Mouse (Mus musculus): Measurements from ENCODE around the gene Nebl. TPM values are rescaled to one million over a fixed set of nuclear protein-coding genes. Genes with fewer than 3 reads are reported as not detected.

The Nebl gene
- polyA plus RNA-seq, 1 experiment, result 0.01 TPM

DNA sequence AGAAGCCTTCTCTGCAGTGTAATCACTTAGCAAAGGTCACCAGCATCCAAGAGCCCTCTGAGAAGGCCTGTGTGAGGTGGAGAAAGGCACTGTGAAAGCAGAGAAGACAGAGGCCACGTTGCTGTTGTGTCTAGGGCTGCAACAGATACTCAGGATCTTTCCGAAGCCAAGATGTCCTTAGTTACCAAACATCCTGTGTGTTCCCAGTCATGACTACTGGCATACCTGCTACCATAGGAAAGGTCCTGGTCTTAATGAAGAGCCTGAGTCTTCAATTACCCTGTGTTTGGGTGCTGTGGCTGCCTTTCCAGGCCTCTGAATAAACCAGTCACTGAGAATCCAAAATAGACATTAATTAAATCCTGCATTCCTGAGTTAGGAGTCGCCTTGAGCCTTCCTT lies 81.5 kb downstream of the Nebl start:
- Histone ChIP-seq H3K27me3 (ENCODE audit: control insufficient read depth) (no peaks in the 10 kb centered on the region), H3K4me3 (replicated peaks) (no peak overlapping the region), H3K36me3 (ENCODE audit: control insufficient read depth) (no peaks in the 10 kb centered on the region), H3K4me1 (ENCODE audit: control insufficient read depth) (no peaks in the 10 kb centered on the region), H3K9me3 (ENCODE audit: control insufficient read depth, low read length) (peaks cover 2% of the 10 kb centered on the region; the same call in 1 of the 2 replicates)
- TF ChIP-seq GATA1 (IDR thresholded peaks at IDR 0.05; ENCODE audit: low read length) (no peak), TAL1 (IDR thresholded peaks at IDR 0.05; ENCODE audit: low read length) (no peak)

DNA sequence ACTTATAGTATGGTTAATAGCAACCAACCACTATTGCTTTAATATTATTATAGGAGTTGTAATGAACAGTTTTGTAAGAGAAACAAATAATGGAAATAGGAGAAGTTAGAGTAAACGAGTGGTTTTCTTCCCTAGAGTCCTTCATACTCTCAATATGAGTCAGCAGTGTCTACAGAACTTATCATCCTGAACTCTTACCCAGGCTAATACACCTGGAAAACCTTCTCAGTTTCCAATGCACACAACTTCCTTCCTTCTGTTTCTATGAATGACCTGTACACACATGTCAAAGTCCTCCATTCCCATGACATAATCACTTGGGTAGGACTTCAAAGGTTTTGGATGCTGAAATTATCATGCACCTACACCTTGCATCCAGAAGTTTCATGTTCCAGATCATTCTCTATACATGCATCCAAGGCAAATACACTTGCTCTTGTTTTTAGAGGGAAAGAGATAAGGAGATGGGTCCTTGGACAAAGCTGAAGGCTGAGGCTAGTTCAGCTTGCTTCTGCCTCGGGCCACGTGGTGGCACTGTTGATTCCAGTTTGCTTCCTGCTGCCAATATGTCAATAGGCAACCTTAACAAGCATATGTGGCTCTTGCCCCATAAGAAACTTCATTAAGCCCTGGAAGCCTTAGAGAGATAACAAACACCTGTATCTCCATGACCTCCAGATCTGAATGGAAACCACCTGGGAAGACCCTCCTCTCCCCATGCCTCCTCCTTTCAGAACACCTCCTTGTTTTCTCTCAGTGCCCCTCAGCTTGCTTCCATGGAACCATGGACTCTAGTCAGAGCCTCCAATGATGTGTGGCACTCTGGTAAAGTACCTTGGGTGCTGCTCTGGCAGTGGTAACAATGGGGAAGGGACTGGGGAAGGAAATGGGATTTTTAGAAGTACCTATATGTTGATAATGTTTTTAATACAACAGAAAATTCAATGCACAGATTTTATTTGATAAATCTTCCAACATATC lies 86.7 kb downstream of the Nebl start:
- no peaks in the 10 kb centered on the region for H3K27me3 ChIP-seq (ENCODE audit: control insufficient read depth)
- TF ChIP-seq TAL1 (IDR thresholded peaks at IDR 0.05; ENCODE audit: low read length) (no peak), GATA1 (IDR thresholded peaks at IDR 0.05; ENCODE audit: low read length) (no peak)
- no peak overlapping the region for H3K4me3 ChIP-seq (replicated peaks)
- H3K4me1 ChIP-seq (ENCODE audit: control insufficient read depth), result no peaks in the 10 kb centered on the region
- no peaks in the 10 kb centered on the region for H3K9me3 ChIP-seq (ENCODE audit: control insufficient read depth, low read length)
- no peaks in the 10 kb centered on the region for H3K36me3 ChIP-seq (ENCODE audit: control insufficient read depth)

DNA sequence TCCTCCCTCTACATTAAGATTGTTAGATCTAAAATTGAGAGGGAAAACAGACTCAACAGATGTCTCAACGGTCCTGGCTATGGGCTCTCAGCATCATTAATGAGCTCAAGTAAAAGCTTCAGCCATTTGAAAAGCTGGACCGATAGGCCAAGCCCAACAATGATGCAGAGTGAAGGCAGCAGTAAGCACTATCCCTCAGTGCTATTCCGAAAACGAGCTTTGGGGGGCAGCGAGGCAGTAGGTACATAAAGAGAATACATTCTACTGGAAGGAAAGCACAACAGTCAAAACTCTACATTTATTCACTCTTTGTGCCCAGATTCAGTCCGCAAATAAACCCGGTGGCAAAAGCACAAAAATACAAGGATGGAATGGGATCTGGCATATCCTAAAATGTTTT lies 87.4 kb downstream of the Nebl start:
- Histone ChIP-seq H3K4me3 (replicated peaks) (no peak overlapping the region), H3K36me3 (ENCODE audit: control insufficient read depth) (no peaks in the 10 kb centered on the region), H3K4me1 (ENCODE audit: control insufficient read depth) (no peaks in the 10 kb centered on the region), H3K9me3 (ENCODE audit: control insufficient read depth, low read length) (no peaks in the 10 kb centered on the region), H3K27me3 (ENCODE audit: control insufficient read depth) (no peaks in the 10 kb centered on the region)
- TF ChIP-seq GATA1 (IDR thresholded peaks at IDR 0.05; ENCODE audit: low read length) (no peak), TAL1 (IDR thresholded peaks at IDR 0.05; ENCODE audit: low read length) (no peak)

DNA sequence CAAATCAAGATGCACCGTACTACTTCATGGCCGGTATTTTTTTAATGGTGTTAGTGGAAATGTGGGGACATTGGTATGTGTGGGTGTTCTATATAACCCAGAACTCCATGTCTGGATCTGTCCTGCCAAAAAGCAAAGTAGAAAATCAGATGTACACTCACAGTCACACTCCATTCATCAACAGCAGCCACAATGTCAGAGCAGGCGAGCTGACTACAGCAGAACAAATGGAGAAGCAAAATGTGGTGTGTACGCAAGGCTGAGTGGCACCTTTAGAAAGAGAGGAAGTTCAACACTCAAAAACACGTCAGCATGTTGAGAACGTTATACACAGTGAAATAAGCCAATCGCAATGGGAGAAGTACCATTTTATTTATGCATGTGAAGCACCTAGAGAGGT lies 88.5 kb downstream of the Nebl start:
- no peaks in the 10 kb centered on the region for H3K27me3 ChIP-seq (ENCODE audit: control insufficient read depth)
- H3K36me3 ChIP-seq (ENCODE audit: control insufficient read depth), result no peaks in the 10 kb centered on the region
- no peaks in the 10 kb centered on the region for H3K9me3 ChIP-seq (ENCODE audit: control insufficient read depth, low read length)
- H3K4me1 ChIP-seq (ENCODE audit: control insufficient read depth), result no peaks in the 10 kb centered on the region
- TF ChIP-seq GATA1 (IDR thresholded peaks at IDR 0.05; ENCODE audit: low read length) (no peak), TAL1 (IDR thresholded peaks at IDR 0.05; ENCODE audit: low read length) (no peak)
- H3K4me3 ChIP-seq (replicated peaks), result no peak overlapping the region

DNA sequence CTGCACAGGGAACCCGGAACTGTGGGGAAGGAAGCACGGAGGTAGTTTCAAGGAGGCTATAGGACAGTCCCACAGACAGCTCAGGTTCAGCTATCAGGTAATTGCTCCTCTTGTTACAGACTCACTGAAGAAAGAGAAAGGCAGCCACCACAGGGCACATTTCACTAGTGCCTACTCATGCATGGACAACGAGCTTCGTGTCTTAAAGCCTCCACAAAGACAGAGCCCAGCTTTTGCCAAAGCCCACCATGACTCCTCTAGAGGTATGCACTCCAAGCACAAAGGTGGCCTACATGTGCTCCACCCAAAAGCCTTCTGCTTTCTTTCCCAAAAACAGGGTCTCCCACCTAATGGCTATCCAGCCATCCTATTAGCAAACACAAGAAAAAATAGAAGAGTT lies 90.4 kb downstream of the Nebl start:
- TF ChIP-seq GATA1 (IDR thresholded peaks at IDR 0.05; ENCODE audit: low read length), result no peak
- TF ChIP-seq TAL1 (IDR thresholded peaks at IDR 0.05; ENCODE audit: low read length), result no peak
- Histone ChIP-seq H3K27me3 (ENCODE audit: control insufficient read depth) (no peaks in the 10 kb centered on the region), H3K36me3 (ENCODE audit: control insufficient read depth) (no peaks in the 10 kb centered on the region)

DNA sequence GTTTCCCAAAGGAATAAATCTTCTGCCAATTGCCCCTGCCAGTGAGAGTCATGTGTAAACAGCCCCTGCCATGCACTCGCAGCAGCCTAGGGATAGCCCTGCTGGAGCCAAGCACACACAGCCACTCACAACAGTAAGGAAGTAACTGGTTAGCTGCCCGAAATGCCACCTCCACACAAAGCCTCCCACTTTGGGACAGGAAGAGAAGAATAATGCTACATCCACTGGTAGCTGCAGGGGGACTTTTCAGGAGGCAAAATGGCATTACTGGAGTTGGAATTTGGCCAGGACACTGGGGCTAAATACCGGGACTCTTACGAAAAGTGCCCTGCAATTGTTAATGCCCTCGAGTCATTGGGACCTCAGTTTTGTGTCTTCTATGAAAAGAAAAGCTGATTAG lies 92.6 kb downstream of the Nebl start:
- Histone ChIP-seq H3K27me3 (ENCODE audit: control insufficient read depth) (no peaks in the 10 kb centered on the region), H3K36me3 (ENCODE audit: control insufficient read depth) (no peaks in the 10 kb centered on the region), H3K9me3 (ENCODE audit: control insufficient read depth, low read length) (no peaks in the 10 kb centered on the region), H3K4me1 (ENCODE audit: control insufficient read depth) (no peaks in the 10 kb centered on the region), H3K4me3 (replicated peaks) (no peak overlapping the region)
- TF ChIP-seq GATA1 (IDR thresholded peaks at IDR 0.05; ENCODE audit: low read length), result no peak
- TF ChIP-seq TAL1 (IDR thresholded peaks at IDR 0.05; ENCODE audit: low read length), result no peak

More for the DNA sequence above, 90.4 kb downstream of the Nebl start:
- Histone ChIP-seq H3K4me1 (ENCODE audit: control insufficient read depth) (no peaks in the 10 kb centered on the region), H3K4me3 (replicated peaks) (no peak overlapping the region), H3K9me3 (ENCODE audit: control insufficient read depth, low read length) (no peaks in the 10 kb centered on the region)

DNA sequence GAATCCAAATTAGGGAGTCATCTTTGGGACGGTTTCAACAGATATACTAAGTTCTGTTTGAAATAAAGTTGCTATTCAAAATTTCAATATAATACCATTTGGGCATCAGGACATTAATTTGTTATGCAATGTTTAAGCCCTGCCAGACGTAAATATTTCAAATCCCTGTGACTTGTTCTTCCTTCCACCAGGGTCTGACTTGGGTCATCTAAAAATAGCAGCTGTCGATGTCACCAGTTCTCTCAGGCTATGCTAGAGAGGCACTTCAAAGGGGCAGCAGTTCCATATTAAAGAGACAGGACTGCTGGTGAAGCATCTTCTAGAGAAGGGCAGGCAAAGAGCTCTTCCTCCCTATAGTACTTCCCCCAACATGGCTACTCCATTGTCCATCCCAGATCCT lies 107.3 kb downstream of the Nebl start:
- no peak overlapping the region for H3K4me3 ChIP-seq (replicated peaks)
- no peaks in the 10 kb centered on the region for H3K4me1 ChIP-seq (ENCODE audit: control insufficient read depth)
- no peaks in the 10 kb centered on the region for H3K27me3 ChIP-seq (ENCODE audit: control insufficient read depth)
- no peaks in the 10 kb centered on the region for H3K36me3 ChIP-seq (ENCODE audit: control insufficient read depth)
- no peaks in the 10 kb centered on the region for H3K9me3 ChIP-seq (ENCODE audit: control insufficient read depth, low read length)
- TF ChIP-seq GATA1 (IDR thresholded peaks at IDR 0.05; ENCODE audit: low read length), result no peak
- no peak for TF ChIP-seq TAL1 (IDR thresholded peaks at IDR 0.05; ENCODE audit: low read length)

DNA sequence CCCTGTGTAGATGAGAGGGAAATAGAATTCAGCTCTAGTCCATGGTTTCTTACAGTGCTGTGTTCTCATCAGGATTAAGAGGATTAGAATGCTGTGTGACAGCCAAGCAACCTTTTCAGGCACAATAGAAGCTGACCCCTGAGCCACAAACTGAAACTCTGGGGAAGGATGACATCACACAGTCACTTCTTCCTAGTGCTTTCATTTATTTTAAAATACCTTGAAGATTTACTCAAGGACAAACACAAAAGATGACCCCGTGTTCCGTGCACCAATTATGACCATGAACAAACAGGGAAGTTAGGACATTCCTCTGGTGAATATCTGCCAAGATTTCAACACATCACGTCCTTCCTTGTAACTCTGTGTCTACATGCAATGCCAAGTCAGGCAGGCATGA lies 121.0 kb downstream of the Nebl start:
- H3K27me3 ChIP-seq (ENCODE audit: control insufficient read depth), result no peaks in the 10 kb centered on the region
- no peak overlapping the region for H3K4me3 ChIP-seq (replicated peaks)
- no peak for TF ChIP-seq GATA1 (IDR thresholded peaks at IDR 0.05; ENCODE audit: low read length)
- no peak for TF ChIP-seq TAL1 (IDR thresholded peaks at IDR 0.05; ENCODE audit: low read length)
- no peaks in the 10 kb centered on the region for H3K36me3 ChIP-seq (ENCODE audit: control insufficient read depth)
- no peaks in the 10 kb centered on the region for H3K4me1 ChIP-seq (ENCODE audit: control insufficient read depth)
- H3K9me3 ChIP-seq (ENCODE audit: control insufficient read depth, low read length), result peaks cover 4% of the 10 kb centered on the region

DNA sequence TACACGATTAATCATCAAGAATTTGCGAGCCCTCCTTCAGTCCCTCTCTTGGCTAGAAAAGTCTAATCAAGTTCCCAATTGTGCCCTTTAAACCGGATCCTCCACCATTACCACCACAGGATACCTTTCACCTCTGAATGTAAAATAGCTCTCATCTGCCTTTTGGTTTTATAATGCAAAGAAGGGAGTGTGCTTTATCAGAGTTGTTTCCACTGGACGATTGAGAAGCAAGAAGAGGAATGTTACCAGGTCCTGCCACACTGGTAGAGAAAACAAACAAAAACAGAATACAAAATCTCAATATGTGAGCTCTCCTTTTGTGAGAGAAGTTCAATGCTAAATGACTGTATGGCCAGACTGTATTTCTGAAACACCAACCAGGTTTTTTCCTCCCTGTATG lies 127.7 kb downstream of the Nebl start:
- Histone ChIP-seq H3K9me3 (ENCODE audit: control insufficient read depth, low read length) (no peaks in the 10 kb centered on the region), H3K36me3 (ENCODE audit: control insufficient read depth) (no peaks in the 10 kb centered on the region), H3K4me1 (ENCODE audit: control insufficient read depth) (no peaks in the 10 kb centered on the region), H3K27me3 (ENCODE audit: control insufficient read depth) (no peaks in the 10 kb centered on the region), H3K4me3 (replicated peaks) (no peak overlapping the region)
- TF ChIP-seq GATA1 (IDR thresholded peaks at IDR 0.05; ENCODE audit: low read length), result no peak

Data from erythroblast, embryonic 14.5 days (primary cell).